ENCODE assay signal across 12 mouse cellular contexts in the genomic region with DNA sequence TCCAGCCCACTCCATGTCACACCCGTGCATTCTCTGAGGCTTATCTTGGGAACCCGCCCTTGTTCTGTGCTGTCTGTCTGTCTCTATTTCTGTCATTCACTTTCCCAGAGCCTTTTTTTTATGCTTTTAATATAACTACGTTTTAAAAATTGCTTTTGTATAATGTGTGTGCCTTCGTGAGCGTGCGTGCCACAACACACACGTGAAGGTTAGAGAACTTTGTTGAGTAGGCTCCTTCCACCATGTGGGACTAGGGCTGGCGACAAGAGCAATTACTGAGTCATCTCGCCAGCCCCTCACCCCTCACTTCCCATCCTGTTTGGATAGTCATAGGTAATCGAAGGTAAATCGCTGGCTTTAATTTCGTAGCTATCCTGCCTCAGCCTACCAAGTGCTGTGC. TPM values are rescaled to one million over a fixed set of nuclear protein-coding genes. Genes with fewer than 3 reads are reported as not detected.
DNase-seq lines count a peak whose midpoint lies in the region; ATAC-seq and TF ChIP-seq lines count a peak whose summit lies in the region.
"Had no signal": no experiment of that assay in that cellular context is flagged by ENCODE, and none has a peak within 500 bp of the region (broad histone marks: within the 10 kb centered on the region; RNA-seq: fewer than 3 reads in every experiment).

No protein-coding gene starts in this region.

- no peak overlapping the region for H3K27ac ChIP-seq in heart, embryonic 12.5 days (ENCODE audit: poor library complexity, severe bottlenecking)
- no peak overlapping the region for H3K27ac ChIP-seq in liver, embryonic 11.5 days (ENCODE audit: low read depth, low read length)
- H3K27ac ChIP-seq in embryonic facial prominence, embryonic 15.5 days (replicated peaks) = peak overlapping the region; percentile 97; the same call in 1 of the 2 replicates
- no peak overlapping the region for H3K27ac ChIP-seq in liver, postnatal 0 days (ENCODE audit: low read depth)

- intact Hi-C loops in heart, postnatal 25 days (cut with DNase I) = loop anchor here (5.0 kb wide), 1 partner anchor 65 kb away; a partner anchor contains a TSS

- peaks cover 6% of the 10 kb centered on the region for H3K36me3 ChIP-seq in heart, embryonic 12.5 days
- peaks cover 4% of the 10 kb centered on the region for H3K36me3 ChIP-seq in liver, embryonic 11.5 days (ENCODE audit: control insufficient read depth, insufficient read depth, low read length)
- peaks cover 13% of the 10 kb centered on the region for H3K36me3 ChIP-seq in embryonic facial prominence, embryonic 15.5 days
- peaks cover 2% of the 10 kb centered on the region; the same call in 1 of the 2 replicates for H3K36me3 ChIP-seq in liver, postnatal 0 days (replicated peaks; ENCODE audit: insufficient read depth, low read length)

- peak overlapping the region; percentile 53 for H3K4me2 ChIP-seq in heart, embryonic 12.5 days
- peak overlapping the region; percentile 82 for H3K4me2 ChIP-seq in liver, embryonic 11.5 days
- no peak overlapping the region for H3K4me2 ChIP-seq in embryonic facial prominence, embryonic 15.5 days (replicated peaks)
- H3K4me2 ChIP-seq in liver, postnatal 0 days (ENCODE audit: low read depth, low read length) = no peak overlapping the region

- H3K4me1 ChIP-seq in heart, embryonic 12.5 days (replicated peaks) = peaks cover 46% of the 10 kb centered on the region
- peaks cover 46% of the 10 kb centered on the region for H3K4me1 ChIP-seq in liver, embryonic 11.5 days (replicated peaks; ENCODE audit: control insufficient read depth, insufficient read depth, low read length)
- peaks cover 82% of the 10 kb centered on the region for H3K4me1 ChIP-seq in embryonic facial prominence, embryonic 15.5 days
- peaks cover 32% of the 10 kb centered on the region for H3K4me1 ChIP-seq in liver, postnatal 0 days (ENCODE audit: insufficient read depth)

- H3K4me3 ChIP-seq in heart, embryonic 12.5 days = peak overlapping the region; percentile 7; the same call in 1 of the 2 replicates
- peak overlapping the region; percentile 30; the same call in 1 of the 2 replicates for H3K4me3 ChIP-seq in liver, embryonic 11.5 days (ENCODE audit: low read depth, low read length)
- 0 out of 2 replicates have a peak overlapping the region, but pooled peaks have one; percentile 10 for H3K4me3 ChIP-seq in embryonic facial prominence, embryonic 15.5 days (replicated peaks)
- H3K4me3 ChIP-seq in liver, postnatal 0 days (ENCODE audit: low read depth, low read length) = 0 out of 2 replicates have a peak overlapping the region, but pooled peaks have one; percentile 1
- H3K4me3 ChIP-seq: megakaryocyte, embryonic 14.5 days had no signal

- H3K27me3 ChIP-seq in heart, embryonic 12.5 days (replicated peaks) = peaks cover 66% of the 10 kb centered on the region
- peaks cover 57% of the 10 kb centered on the region for H3K27me3 ChIP-seq in liver, embryonic 11.5 days (replicated peaks; ENCODE audit: control insufficient read depth, insufficient read depth, low read length)
- peaks cover 36% of the 10 kb centered on the region for H3K27me3 ChIP-seq in embryonic facial prominence, embryonic 15.5 days
- peaks cover 42% of the 10 kb centered on the region for H3K27me3 ChIP-seq in liver, postnatal 0 days (ENCODE audit: insufficient read depth, low read length)

- H3K9me3 ChIP-seq in heart, embryonic 12.5 days (replicated peaks) = no peaks in the 10 kb centered on the region
- no peaks in the 10 kb centered on the region for H3K9me3 ChIP-seq in liver, embryonic 11.5 days (ENCODE audit: control insufficient read depth, low read length)
- no peaks in the 10 kb centered on the region for H3K9me3 ChIP-seq in embryonic facial prominence, embryonic 15.5 days (replicated peaks)
- H3K9me3 ChIP-seq in liver, postnatal 0 days (ENCODE audit: low read length) = no peaks in the 10 kb centered on the region
- H3K9me3 ChIP-seq: megakaryocyte, embryonic 14.5 days had no signal

- no peak for TF ChIP-seq EP300 in liver, postnatal 0 days (IDR thresholded peaks at IDR 0.05; ENCODE audit: low read depth)

- no peak for TF ChIP-seq CTCF in liver, postnatal 0 days (IDR thresholded peaks at IDR 0.05; ENCODE audit: low read depth)

- no peak for DNase-seq in heart, postnatal 25 days (ENCODE audit: low spot score)
- no peak for DNase-seq in liver, embryonic 11.5 days (ENCODE audit: low spot score)
- no peak for DNase-seq in liver
- DNase-seq in liver, postnatal 0 days = no peak
- DNase-seq in embryo, embryonic 10 days (ENCODE audit: low spot score) = no peak
- no peak for DNase-seq in layer of hippocampus, adult 9-11 months

- no peak for ATAC-seq in heart, embryonic 12.5 days (ENCODE audit: insufficient number of reproducible peaks, low FRiP score)
- ATAC-seq in liver, embryonic 11.5 days (replicated peaks; ENCODE audit: low FRiP score) = no peak
- no peak for ATAC-seq in embryonic facial prominence, embryonic 15.5 days (ENCODE audit: insufficient number of reproducible peaks, low FRiP score, low TSS enrichment, low read depth)
- no peak for ATAC-seq in liver, postnatal 0 days

- WGBS in heart, embryonic 12.5 days = 29% methylated on average over 12 of the region's 12 CpGs
- 26% methylated on average over 12 of the region's 12 CpGs for WGBS in liver, embryonic 11.5 days
- 40% methylated on average over 12 of the region's 12 CpGs for WGBS in embryonic facial prominence, embryonic 15.5 days
- 36% methylated on average over 12 of the region's 12 CpGs for WGBS in liver, postnatal 0 days (ENCODE audit: insufficient replicate concordance)

- no peak overlapping the region for H3K9ac ChIP-seq in heart, embryonic 12.5 days
- H3K9ac ChIP-seq in liver, embryonic 11.5 days (ENCODE audit: low read depth, low read length) = no peak overlapping the region; the same call in 1 of the 2 replicates
- H3K9ac ChIP-seq in embryonic facial prominence, embryonic 15.5 days = no peak overlapping the region
- no peak overlapping the region for H3K9ac ChIP-seq in liver, postnatal 0 days (replicated peaks)

RNA-seq across cellular contexts. Expression of a gene that starts 4.0 kb away (rescaled TPM):
- 115 TPM in 2 replicates for polyA plus RNA-seq in heart, embryonic 12.5 days (2016; fragmentation: Nextera tagmentation; extraction: Ambion mirVana)
- 100 to 1,000 TPM; 102 TPM for total RNA-seq in heart, postnatal 25 days (2021)
- polyA plus RNA-seq in liver, embryonic 11.5 days (2014; fragmentation: Nextera tagmentation; extraction: Ambion mirVana) = 113 and 120 TPM in 2 replicates
- 155 and 174 TPM in 2 replicates for polyA plus RNA-seq in embryonic facial prominence, embryonic 15.5 days (2015; fragmentation: Nextera tagmentation; extraction: Ambion mirVana)
- 49.3 and 52.3 TPM in 2 replicates for polyA plus RNA-seq in liver, postnatal 0 days (2015; fragmentation: Nextera tagmentation; extraction: Ambion mirVana)

RNA-seq across cellular contexts. Expression of a gene that starts 8.1 kb away (rescaled TPM):
- polyA plus RNA-seq in heart, embryonic 12.5 days (2016; fragmentation: Nextera tagmentation; extraction: Ambion mirVana) = 779 and 792 TPM in 2 replicates
- total RNA-seq in heart, postnatal 25 days (2021) = 1,000 to 10,000 TPM; 1,533 to 1,573 TPM
- polyA plus RNA-seq in liver, embryonic 11.5 days (2014; fragmentation: Nextera tagmentation; extraction: Ambion mirVana) = 1,024 and 1,077 TPM in 2 replicates
- 940 and 1,016 TPM in 2 replicates for polyA plus RNA-seq in embryonic facial prominence, embryonic 15.5 days (2015; fragmentation: Nextera tagmentation; extraction: Ambion mirVana)
- polyA plus RNA-seq in liver, postnatal 0 days (2015; fragmentation: Nextera tagmentation; extraction: Ambion mirVana) = 627 and 684 TPM in 2 replicates

RNA-seq across cellular contexts. Expression of a gene that starts 9.6 kb away (rescaled TPM):
- 1.00 and 1.8 TPM in 2 replicates for polyA plus RNA-seq in heart, embryonic 12.5 days (2016; fragmentation: Nextera tagmentation; extraction: Ambion mirVana)
- total RNA-seq in heart, postnatal 25 days (2021) = under 1 TPM; 0.34 to 0.81 TPM
- 3.8 and 5.4 TPM in 2 replicates for polyA plus RNA-seq in liver, embryonic 11.5 days (2014; fragmentation: Nextera tagmentation; extraction: Ambion mirVana)
- 151 and 159 TPM in 2 replicates for polyA plus RNA-seq in embryonic facial prominence, embryonic 15.5 days (2015; fragmentation: Nextera tagmentation; extraction: Ambion mirVana)
- polyA plus RNA-seq in liver, postnatal 0 days (2015; fragmentation: Nextera tagmentation; extraction: Ambion mirVana) = 0.07 and 0.38 TPM in 2 replicates
- total RNA-seq: hematopoietic stem cell, adult 5-6 weeks; liver, adult 2 months had no signal
- polyA plus RNA-seq: CD4-positive, CD25-positive, alpha-beta regulatory T cell, adult 4 months; liver, adult 2 months had no signal

RNA-seq across cellular contexts. Expression of a gene that starts 15.4 kb away (rescaled TPM):
- polyA plus RNA-seq in heart, embryonic 12.5 days (2016; fragmentation: Nextera tagmentation; extraction: Ambion mirVana) = 0.22 and 0.33 TPM in 2 replicates
- not detected for total RNA-seq in heart, postnatal 25 days (2021)
- 0.87 and 1.1 TPM in 2 replicates for polyA plus RNA-seq in liver, embryonic 11.5 days (2014; fragmentation: Nextera tagmentation; extraction: Ambion mirVana)
- polyA plus RNA-seq in embryonic facial prominence, embryonic 15.5 days (2015; fragmentation: Nextera tagmentation; extraction: Ambion mirVana) = 16.5 and 18.7 TPM in 2 replicates
- polyA plus RNA-seq in liver, postnatal 0 days (2015; fragmentation: Nextera tagmentation; extraction: Ambion mirVana) = not detected in 2 replicates
- total RNA-seq: liver, adult 2 months had no signal
- polyA plus RNA-seq: CD4-positive, CD25-positive, alpha-beta regulatory T cell, adult 4 months; liver, adult 2 months had no signal

RNA-seq across cellular contexts. Expression of a gene that starts 25.0 kb away (rescaled TPM):
- polyA plus RNA-seq in heart, embryonic 12.5 days (2016; fragmentation: Nextera tagmentation; extraction: Ambion mirVana) = 227 and 231 TPM in 2 replicates
- 100 to 1,000 TPM; 130 to 135 TPM for total RNA-seq in heart, postnatal 25 days (2021)
- 261 and 285 TPM in 2 replicates for polyA plus RNA-seq in liver, embryonic 11.5 days (2014; fragmentation: Nextera tagmentation; extraction: Ambion mirVana)
- polyA plus RNA-seq in embryonic facial prominence, embryonic 15.5 days (2015; fragmentation: Nextera tagmentation; extraction: Ambion mirVana) = 310 and 324 TPM in 2 replicates
- 141 TPM in 2 replicates for polyA plus RNA-seq in liver, postnatal 0 days (2015; fragmentation: Nextera tagmentation; extraction: Ambion mirVana)

Comparison
In these comparisons a context has a peak if more than half of its experiments do, and no peak if none do; other contexts are left out.
1. H3K4me2 ChIP-seq: peak in heart, embryonic 12.5 days (single experiment) and liver, embryonic 11.5 days (single experiment); none in embryonic facial prominence, embryonic 15.5 days (single experiment) and liver, postnatal 0 days (single experiment).
2. RNA of a gene that starts 9.6 kb away (polyA plus RNA-seq): 151 to 159 TPM in embryonic facial prominence, embryonic 15.5 days; 3.8 to 5.4 TPM in liver, embryonic 11.5 days, 1.00 to 1.8 TPM in heart, embryonic 12.5 days and 0.07 to 0.38 TPM in liver, postnatal 0 days; every median in the first group is over 10 times any median in the second.
3. Peak in every context shown above with its lines, with median percentiles within 50 percentile points of each other: H3K4me3 ChIP-seq.